Mouse (Mus musculus): ENCODE data around the gene Bnc2.

- no peak for TF ChIP-seq CTCF (IDR thresholded peaks at IDR 0.05; ENCODE audit: low read depth, low read length)
- no peak for TF ChIP-seq POLR2A (IDR thresholded peaks at IDR 0.05; ENCODE audit: insufficient read depth, low read length)
- TF ChIP-seq EP300 (IDR thresholded peaks at IDR 0.05; ENCODE audit: insufficient read depth, low read depth, low read length), result no peak
Measured at GRCm38 (mm10) chr4:84639166-84639565, 35.9 kb downstream of the Bnc2 start.
